Mouse (Mus musculus) T-helper 2 cell (primary cell): ENCODE data around the gene Olfr108.

Experiments used
- in situ Hi-C: fragments of 300-600 bp; cut with MboI, MseI; formaldehyde crosslinking; loops from one replicate; pipeline ENCODE4 v1.15.1; 2025; ENCODE audit warnings: high pct_unique_total_duplicates

Olfr108 gene

DNA sequence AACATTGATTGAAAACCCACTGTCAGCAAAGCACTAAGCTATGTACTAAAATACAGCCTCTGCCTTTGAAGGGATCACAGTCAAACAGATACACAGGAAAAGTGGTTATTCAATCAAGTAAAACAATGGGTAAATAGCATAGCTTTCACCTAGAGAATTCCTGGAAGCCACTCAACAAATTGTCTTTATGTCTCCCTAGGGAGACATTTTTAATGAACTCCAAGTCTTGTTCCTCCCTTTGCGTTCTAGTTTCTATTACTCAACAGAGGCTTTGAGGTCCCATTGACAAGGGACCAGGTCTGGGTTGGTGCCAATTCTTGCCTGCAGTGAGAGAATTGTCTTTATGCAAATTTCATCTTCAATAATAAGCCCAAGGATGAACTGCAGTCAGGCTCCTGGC lies at the start of gene Olfr108:
TSS of gene Olfr108 (plus strand) at position 301 of the 400 bp plus-strand sequence.
- in situ Hi-C loops, result no loop called here

DNA sequence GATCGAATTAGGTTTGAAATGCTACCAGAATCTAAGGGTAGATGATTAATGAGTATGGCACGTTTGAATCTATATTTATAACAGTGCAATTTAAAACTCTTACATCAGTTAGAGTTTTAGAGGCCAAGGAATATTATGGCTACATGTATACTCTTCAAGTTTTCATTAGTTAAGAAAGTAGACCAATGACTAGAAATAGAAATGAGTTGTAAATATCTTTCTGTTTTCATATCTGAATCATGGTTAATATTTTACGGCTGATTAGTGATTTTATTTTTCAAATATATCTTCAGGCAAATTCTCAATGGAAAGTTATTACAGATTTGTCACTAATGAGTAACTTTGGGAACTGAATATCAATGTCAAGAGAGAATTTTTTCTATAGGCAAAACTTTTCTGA lies 46.4 kb upstream of the Olfr108 start, which contains the start of gene Olfr107:
TSS of gene Olfr107 (plus strand) at position 301 of the 400 bp plus-strand sequence.
- in situ Hi-C loops, result no loop called here

DNA sequence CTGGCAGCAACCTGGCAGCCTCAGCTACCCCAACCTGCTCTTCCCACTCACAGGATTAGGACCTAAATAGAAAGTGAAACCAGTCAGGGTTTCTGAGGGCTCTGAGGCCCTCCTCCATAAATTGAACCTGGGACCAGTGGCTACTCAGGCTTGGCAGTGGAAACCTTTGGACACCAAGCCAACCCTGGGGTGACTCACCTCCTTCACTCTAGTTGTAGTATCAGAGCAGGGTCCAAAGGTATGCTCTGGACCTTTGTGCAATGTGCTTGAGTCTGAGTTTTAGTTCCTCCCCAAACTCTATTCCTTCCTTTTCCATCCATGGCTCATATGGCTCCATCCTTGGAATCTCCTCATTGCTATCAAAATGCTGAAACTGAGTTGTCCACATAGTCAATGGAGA lies 31.9 kb upstream of the Olfr108 start:
- in situ Hi-C loops, result no loop called here

DNA sequence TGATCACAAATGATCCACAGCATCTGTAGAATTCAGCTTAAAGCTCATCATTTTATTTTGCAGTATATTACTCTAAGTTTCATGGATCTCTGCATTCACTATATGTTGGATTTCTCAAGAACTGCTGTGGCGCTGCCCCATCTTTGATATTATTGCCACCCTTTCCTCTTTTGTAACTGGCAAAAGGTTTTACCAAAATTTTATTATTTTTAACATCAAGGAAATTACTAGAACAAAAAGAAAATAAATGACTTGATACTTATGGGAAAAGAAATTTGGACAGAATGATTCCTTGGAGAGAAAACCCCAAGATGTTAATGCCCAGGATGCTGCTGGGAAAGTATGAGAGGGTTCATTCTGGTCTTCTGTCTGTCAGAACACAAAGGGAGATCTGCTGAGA lies 13.3 kb downstream of the Olfr108 start, which contains the start of gene Olfr109:
TSS of gene Olfr109 (plus strand) at position 301 of the 400 bp plus-strand sequence.
- in situ Hi-C loops, result loop anchor here (5.0 kb wide), 1 partner anchor 51 kb away; no protein-coding TSS in a partner anchor

DNA sequence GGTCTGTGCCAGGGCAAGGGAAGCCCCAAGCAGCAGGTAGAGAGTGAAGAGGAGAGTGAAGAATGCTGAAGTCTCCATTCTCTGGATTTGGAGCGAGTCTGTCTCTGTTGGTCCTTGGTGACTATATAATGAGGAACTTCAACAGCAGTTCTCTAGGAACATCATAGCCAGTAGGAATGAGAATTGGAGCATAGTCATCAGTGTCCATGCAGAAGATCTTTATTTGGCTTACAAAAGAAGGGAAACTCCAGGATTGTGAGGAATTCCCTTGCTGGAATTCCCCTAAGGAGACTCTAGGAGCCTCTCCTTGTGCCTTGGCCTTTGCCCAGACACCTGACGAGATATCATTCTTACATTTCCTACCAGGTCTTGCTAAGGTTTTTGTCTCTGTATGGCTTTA lies 38.2 kb downstream of the Olfr108 start, which contains the start of gene H2-M2:
TSS of gene H2-M2 (minus strand) at position 101 of the 400 bp plus-strand sequence.
- in situ Hi-C loops, result no loop called here

DNA sequence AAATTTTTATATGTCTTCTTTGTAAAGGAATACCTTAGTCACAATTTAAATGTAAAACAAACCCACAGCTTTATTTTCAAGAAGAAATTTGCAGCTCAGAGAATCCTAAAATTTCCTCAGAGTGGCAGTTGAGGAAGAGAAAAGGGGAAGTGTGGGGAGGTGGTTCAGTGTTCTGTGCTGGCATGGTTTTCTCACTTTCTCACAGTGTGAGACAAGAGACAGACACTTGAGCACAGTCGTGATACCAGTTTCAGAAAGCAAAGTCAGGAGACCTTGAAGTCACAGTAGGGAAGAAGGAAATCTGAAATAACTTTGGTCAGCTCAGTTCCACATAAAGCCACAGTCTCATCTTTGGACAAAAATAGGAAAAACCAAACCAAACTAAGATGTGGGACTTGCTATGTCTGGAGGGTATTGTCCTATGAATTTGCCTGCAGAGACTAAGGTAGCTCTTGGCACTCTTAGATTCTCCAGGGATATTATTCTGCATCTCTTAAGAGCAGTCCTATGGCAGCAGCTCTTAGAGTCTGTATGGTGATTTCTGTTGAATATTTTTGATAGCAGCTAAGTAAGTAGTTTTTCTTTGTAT lies 46.7 kb downstream of the Olfr108 start, which contains the start of gene Olfr110:
TSS of gene Olfr110 (plus strand) at position 539 of the 589 bp plus-strand sequence.
- in situ Hi-C loops, result no loop called here
